Mouse (Mus musculus): ENCODE data around the gene Gm13304.
"Not testable (repeated sequence)": the region's sequence is repeated elsewhere in the genome, so short reads cannot be mapped to it uniquely, and the experiment has no call there.

Gm13304 gene

GRCm38 (mm10) chr4:42114517-42114916 is at the start of gene Gm13304:
TSS of gene Gm13304 (plus strand) at chr4:42114817.
- DNase-seq = not testable (repeated sequence)

- not testable (repeated sequence) for DNase-seq
Measured at GRCm38 (mm10) chr4:42090907-42091306, 23.7 kb upstream of the Gm13304 start, which contains the start of gene Gm3893. TSS of gene Gm3893 (plus strand) at chr4:42091207.

GRCm38 (mm10) chr4:42153136-42153535 is 38.5 kb downstream of the Gm13304 start, which contains the start of gene Gm13306:
TSS of gene Gm13306 (plus strand) at chr4:42153436.
- not testable (repeated sequence) for DNase-seq
